Mouse (Mus musculus): ENCODE data around the gene Gm21974.

DNA sequence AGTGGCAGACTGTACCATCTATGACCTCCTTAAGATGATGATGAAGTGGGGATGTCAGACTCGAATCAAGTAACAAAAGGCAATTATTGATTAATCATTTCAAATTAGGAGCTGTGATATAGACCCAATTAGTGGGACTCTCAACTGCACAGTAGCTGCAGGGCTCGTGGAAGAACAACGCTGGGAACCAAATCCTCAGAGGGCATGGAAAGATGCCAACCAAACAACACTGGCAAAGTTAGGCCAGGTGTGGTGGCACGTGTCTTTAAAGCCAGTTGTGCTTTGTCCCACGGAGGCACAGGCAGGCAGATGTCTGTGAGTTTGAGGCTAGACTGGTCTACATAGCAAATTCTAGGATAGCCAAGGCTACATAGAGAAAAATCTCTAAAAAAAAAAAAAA is 35.4 kb upstream of the Gm21974 start:
- TF ChIP-seq POLR2A (IDR thresholded peaks at IDR 0.05; ENCODE audit: insufficient read depth, low read length) (no peak), CTCF (IDR thresholded peaks at IDR 0.05; ENCODE audit: low read depth, low read length) (no peak)
